Mouse (Mus musculus): ENCODE measurements at regions not wholly inside any gene's neighbourhood (a gene's known extent, or its start where the extent isn't known, plus 50 kb on each side); places are given as distances from the start of the nearest gene placed in this dataset.

DNA sequence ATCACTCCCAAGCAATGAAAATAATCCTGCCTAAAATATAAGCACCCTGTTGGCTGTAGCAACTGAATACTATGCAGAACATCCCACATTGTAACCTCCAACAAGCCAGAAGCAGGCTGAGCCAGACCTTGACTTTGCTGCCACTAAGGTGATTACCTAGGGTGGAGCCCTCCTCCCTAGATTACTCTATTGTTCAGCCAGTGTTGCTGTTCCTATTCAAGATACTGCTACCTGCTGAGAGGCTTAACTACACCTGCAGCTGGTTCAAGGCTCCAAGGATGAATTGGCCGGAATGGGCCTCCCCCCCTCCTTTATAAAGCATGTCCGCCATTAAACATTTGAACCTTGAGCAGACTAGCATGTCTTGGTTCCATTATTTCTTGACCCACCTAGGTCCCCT is 311.3 kb upstream of the Lrrn1 start:
- TF ChIP-seq ZNF384 (IDR thresholded peaks at IDR 0.05; ENCODE audit: low read depth, low read length) (no peak), MAFK (IDR thresholded peaks at IDR 0.05; ENCODE audit: insufficient read depth, low read depth, low read length) (no peak), ZC3H11A (IDR thresholded peaks at IDR 0.05; ENCODE audit: borderline replicate concordance, low read depth, low read length) (no peak), HCFC1 (IDR thresholded peaks at IDR 0.05; ENCODE audit: borderline replicate concordance, insufficient read depth, low read length) (no peak)
